In the genomic region with DNA sequence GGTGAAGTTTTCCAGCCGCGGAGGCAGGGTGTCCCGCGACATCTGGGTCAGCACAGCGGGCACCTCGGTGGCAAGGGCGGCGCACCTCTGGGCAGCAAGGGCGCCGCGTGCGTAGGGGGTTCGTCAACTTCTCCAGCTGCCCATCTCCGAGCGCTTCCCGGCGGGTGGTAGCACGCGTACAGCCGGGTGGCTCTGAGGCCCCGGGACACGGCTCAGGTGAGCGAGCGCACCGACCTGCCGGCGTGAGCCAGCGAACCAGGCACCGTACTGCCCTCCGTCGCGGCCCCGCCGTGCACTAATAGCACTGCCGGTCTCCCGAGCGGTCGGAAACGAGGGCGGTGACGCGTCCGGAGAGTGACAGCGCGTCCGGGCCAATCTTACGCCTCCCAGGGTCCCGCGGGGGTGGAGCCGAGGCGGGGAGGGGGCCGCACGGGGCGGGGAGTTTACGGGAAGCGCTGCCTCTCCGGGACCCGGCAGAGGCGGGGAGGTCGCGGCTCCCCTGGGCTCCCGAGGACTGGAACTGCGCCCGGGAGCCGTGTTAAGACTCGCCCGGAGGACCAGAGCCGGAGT, we compare ENCODE assay signal across 8 mouse cellular contexts. TPM values are rescaled to one million over a fixed set of nuclear protein-coding genes. Genes with fewer than 3 reads are reported as not detected.
DNase-seq lines count a peak whose midpoint lies in the region; ATAC-seq and TF ChIP-seq lines count a peak whose summit lies in the region.

No protein-coding gene starts in this region.

- peak overlapping the region; percentile 100 for H3K4me2 ChIP-seq in forebrain, embryonic 14.5 days (ENCODE audit: low read length)
- H3K4me2 ChIP-seq in liver, postnatal 0 days (ENCODE audit: low read depth, low read length) = peak overlapping the region; percentile 89
- peak overlapping the region; percentile 99 for H3K4me2 ChIP-seq in neural tube, embryonic 13.5 days

- peak overlapping the region; percentile 71 for H3K9ac ChIP-seq in forebrain, embryonic 14.5 days (ENCODE audit: low read length)
- peak overlapping the region; percentile 83 for H3K9ac ChIP-seq in liver, postnatal 0 days (replicated peaks)
- peak overlapping the region; percentile 79 for H3K9ac ChIP-seq in neural tube, embryonic 13.5 days

- peak; percentile 98 for ATAC-seq in forebrain, embryonic 14.5 days
- ATAC-seq in liver, postnatal 0 days = peak; percentile 89
- ATAC-seq in neural tube, embryonic 13.5 days (ENCODE audit: low read depth) = peak; percentile 98

- WGBS in forebrain, embryonic 14.5 days = under 1% methylated on average over 68 of the region's 68 CpGs
- 3% methylated on average over 65 of the region's 68 CpGs for WGBS in liver, postnatal 0 days (ENCODE audit: insufficient replicate concordance)
- WGBS in neural tube, embryonic 13.5 days = under 1% methylated on average over 68 of the region's 68 CpGs

- 0 out of 2 replicates have a peak, but pooled peaks cover 17% of the 10 kb centered on the region for H3K27me3 ChIP-seq in forebrain, embryonic 14.5 days (replicated peaks; ENCODE audit: control insufficient read depth, insufficient read depth, low read length)
- H3K27me3 ChIP-seq in liver, postnatal 0 days (ENCODE audit: insufficient read depth, low read length) = no peaks in the 10 kb centered on the region
- H3K27me3 ChIP-seq in neural tube, embryonic 13.5 days = peaks cover 20% of the 10 kb centered on the region

- H3K36me3 ChIP-seq in forebrain, embryonic 14.5 days (ENCODE audit: control insufficient read depth, insufficient read depth, low read length) = no peaks in the 10 kb centered on the region
- no peaks in the 10 kb centered on the region for H3K36me3 ChIP-seq in liver, postnatal 0 days (replicated peaks; ENCODE audit: insufficient read depth, low read length)
- no peaks in the 10 kb centered on the region for H3K36me3 ChIP-seq in neural tube, embryonic 13.5 days

- H3K4me3 ChIP-seq in forebrain, embryonic 14.5 days (ENCODE audit: low read depth, low read length) = peak overlapping the region; percentile 66
- H3K4me3 ChIP-seq in liver, postnatal 0 days (ENCODE audit: low read depth, low read length) = peak overlapping the region; percentile 78
- peak overlapping the region; percentile 80 for H3K4me3 ChIP-seq in neural tube, embryonic 13.5 days

- peaks cover 8% of the 10 kb centered on the region; the same call in 1 of the 2 replicates for H3K4me1 ChIP-seq in forebrain, embryonic 14.5 days (ENCODE audit: control insufficient read depth, insufficient read depth, low read length)
- H3K4me1 ChIP-seq in liver, postnatal 0 days (ENCODE audit: insufficient read depth) = peaks cover 5% of the 10 kb centered on the region
- H3K4me1 ChIP-seq in neural tube, embryonic 13.5 days (replicated peaks) = peaks cover 28% of the 10 kb centered on the region

- no peak for TF ChIP-seq EP300 in liver, postnatal 0 days (IDR thresholded peaks at IDR 0.05; ENCODE audit: low read depth)

- no peak overlapping the region for H3K27ac ChIP-seq in forebrain, embryonic 14.5 days (ENCODE audit: low read depth, low read length)
- H3K27ac ChIP-seq in liver, postnatal 0 days (ENCODE audit: low read depth) = peak overlapping the region; percentile 89
- H3K27ac ChIP-seq in neural tube, embryonic 13.5 days (replicated peaks) = no peak overlapping the region

- intact Hi-C loops in heart, postnatal 14 days (cut with DNase I) = loop anchor here (5.0 to 10.0 kb wide), 2 partner anchors 213 to 1689 kb away; no protein-coding TSS in a partner anchor

- no peak for TF ChIP-seq CTCF in liver, postnatal 0 days (IDR thresholded peaks at IDR 0.05; ENCODE audit: low read depth)

- peak; percentile 81 for DNase-seq in ES-CJ7 (ENCODE audit: low read depth, low spot score)
- peak; percentile 53 for DNase-seq in cerebellum, adult 11-12 months
- peak; percentile 90 for DNase-seq in forebrain, embryonic 14.5 days (ENCODE audit: low spot score)
- peak; percentile 98 to 99 for DNase-seq in heart, postnatal 14 days
- DNase-seq in layer of hippocampus, adult 11-12 months (ENCODE audit: low spot score) = peak; percentile 88
- peak; percentile 96 for DNase-seq in liver, postnatal 0 days
- peak; percentile 67 for DNase-seq in telencephalon, adult 2 months (ENCODE audit: low read depth, low spot score)

- H3K9me3 ChIP-seq in forebrain, embryonic 14.5 days (replicated peaks; ENCODE audit: control insufficient read depth, low read length) = no peaks in the 10 kb centered on the region
- H3K9me3 ChIP-seq in liver, postnatal 0 days (ENCODE audit: low read length) = no peaks in the 10 kb centered on the region
- no peaks in the 10 kb centered on the region for H3K9me3 ChIP-seq in neural tube, embryonic 13.5 days

RNA-seq across cellular contexts. Expression of gene Man1a, which starts 0.9 kb away (rescaled TPM):
- 2.0 and 2.5 TPM in 2 replicates for polyA plus RNA-seq in forebrain, embryonic 14.5 days (2014; fragmentation: Nextera tagmentation; extraction: Ambion mirVana)
- 10 to 100 TPM; 32.1 to 36.6 TPM for total RNA-seq in heart, postnatal 14 days (2021)
- polyA plus RNA-seq in liver, postnatal 0 days (2015; fragmentation: Nextera tagmentation; extraction: Ambion mirVana) = 13.2 and 15.2 TPM in 2 replicates
- polyA plus RNA-seq in neural tube, embryonic 13.5 days (2015; fragmentation: Nextera tagmentation; extraction: Ambion mirVana) = 3.1 and 3.7 TPM in 2 replicates
